Mouse (Mus musculus) embryo, embryonic 11.5 days (tissue): ENCODE measurements around the gene Gramd4.
A peak's percentile ranks its signal among the peaks of the same experiment; 100 is the strongest.
"Not testable (repeated sequence)": the region's sequence is repeated elsewhere in the genome, so short reads cannot be mapped to it uniquely, and the experiment has no call there.

Experiments
- DNase-seq: peaks from one replicate; pipeline ENCODE4 v3.0.0-alpha.2; 2012; ENCODE audit warnings: low read depth, low spot score

Gene Gramd4

GRCm38 (mm10) chr15:86050170-86050743 lies 7.2 kb upstream of the Gramd4 start:
- DNase-seq, result no peak

GRCm38 (mm10) chr15:86051152-86051551 lies 6.3 kb upstream of the Gramd4 start:
- no peak for DNase-seq

GRCm38 (mm10) chr15:86051878-86052478 lies 5.5 kb upstream of the Gramd4 start:
- no peak for DNase-seq

- DNase-seq, result peak; percentile 68
These were observed 3.5 kb upstream of the Gramd4 start for GRCm38 (mm10) chr15:86053890-86054536.

GRCm38 (mm10) chr15:86054861-86055260 lies 2.6 kb upstream of the Gramd4 start:
- DNase-seq, result not testable (repeated sequence)

GRCm38 (mm10) chr15:86056221-86056760 lies 1.2 kb upstream of the Gramd4 start:
- no peak for DNase-seq

- no peak for DNase-seq
These were observed 413 bp downstream of the Gramd4 start for GRCm38 (mm10) chr15:86057908-86058307.

GRCm38 (mm10) chr15:86058394-86058915 lies 960 bp downstream of the Gramd4 start:
- DNase-seq, result peak; percentile 80

GRCm38 (mm10) chr15:86058931-86059834 lies 1.7 kb downstream of the Gramd4 start:
- DNase-seq, result no peak

GRCm38 (mm10) chr15:86059835-86060380 lies 2.4 kb downstream of the Gramd4 start:
- no peak for DNase-seq

- DNase-seq, result no peak
These were observed 3.1 kb downstream of the Gramd4 start for GRCm38 (mm10) chr15:86060581-86060980.

GRCm38 (mm10) chr15:86061221-86061620 lies 3.7 kb downstream of the Gramd4 start:
- DNase-seq, result no peak

- DNase-seq, result no peak
These were observed 4.5 kb downstream of the Gramd4 start for GRCm38 (mm10) chr15:86061848-86062481.

- no peak for DNase-seq
These were observed 6.8 kb downstream of the Gramd4 start for GRCm38 (mm10) chr15:86064191-86064849.

- DNase-seq, result no peak
These were observed 7.3 kb downstream of the Gramd4 start for GRCm38 (mm10) chr15:86064850-86065229.

GRCm38 (mm10) chr15:86065367-86065766 lies 7.9 kb downstream of the Gramd4 start:
- no peak for DNase-seq

GRCm38 (mm10) chr15:86066836-86067580 lies 9.5 kb downstream of the Gramd4 start:
- DNase-seq, result no peak

- DNase-seq, result no peak
These were observed 10.1 kb downstream of the Gramd4 start for GRCm38 (mm10) chr15:86067581-86067910.

- DNase-seq, result no peak
These were observed 10.5 kb downstream of the Gramd4 start for GRCm38 (mm10) chr15:86067941-86068495.
